Mouse (Mus musculus) liver, embryonic 14.5 days (tissue): Measurements from ENCODE around the gene Syt5.
"Not testable (repeated sequence)": the region's sequence is repeated elsewhere in the genome, so short reads cannot be mapped to it uniquely, and the experiment has no call there.

Experiments used
- CTCF ChIP-seq: IDR thresholded peaks from 2 replicates; pipeline ENCODE4 v1.5.1; 2016; ENCODE audit warnings: antibody characterized with exemption, low read depth, control low read depth
- EP300 ChIP-seq: IDR thresholded peaks from 2 replicates; pipeline ENCODE4 v1.6.1; 2016; ENCODE audit warnings: antibody characterized with exemption, low read depth

GRCm38 (mm10) chr7:4597046-4597445 is 49.7 kb upstream of the Syt5 start:
- TF ChIP-seq CTCF, EP300: not testable (repeated sequence)
